Mouse (Mus musculus): Measurements from ENCODE around the gene Tstd2.

GRCm38 (mm10) chr4:46096546-46096945 is 41.9 kb downstream of the Tstd2 start:
- no peak for TF ChIP-seq POLR2A (IDR thresholded peaks at IDR 0.05; ENCODE audit: low read depth, low read length)
- TF ChIP-seq CTCF (IDR thresholded peaks at IDR 0.05; ENCODE audit: extremely low read depth, insufficient read depth, insufficient read length, insufficient replicate concordance), result no peak

All from spleen, adult 2 months (tissue).